Mouse (Mus musculus) heart, embryonic 16.5 days (tissue): Measurements from ENCODE around the gene Pmpca. TPM values are rescaled to one million over a fixed set of nuclear protein-coding genes. Genes with fewer than 3 reads are reported as not detected.

Source experiments
- ATAC-seq: fragments of 200-750 bp; cut with Nextera tagmentation; replicated peaks from 2 replicates; pipeline ENCODE4 v1.8.0; 2017; ENCODE audit warnings: moderate number of reproducible peaks; ENCODE audit not compliant: insufficient read depth, low FRiP score; ENCODE audit errors: extremely low read depth
- H3K27ac ChIP-seq: fragments of 300-500 bp; sonication (generic); 2 replicates; pipeline ENCODE4 v1.5.1; 2014; ENCODE audit warnings: mild to moderate bottlenecking, low read length, control low read depth, moderate library complexity
- H3K27me3 ChIP-seq: fragments of 300-500 bp; sonication (generic); 2 replicates; pipeline ENCODE4 v1.6.1; 2014; ENCODE audit warnings: low read length, mixed read lengths; ENCODE audit not compliant: control insufficient read depth, insufficient read depth
- H3K36me3 ChIP-seq: fragments of 300-500 bp; sonication (generic); 2 replicates; pipeline ENCODE4 v1.6.1; 2014; ENCODE audit not compliant: control insufficient read depth, insufficient read depth
- H3K4me1 ChIP-seq: fragments of 300-500 bp; sonication (generic); 2 replicates; pipeline ENCODE4 v1.6.1; 2014; ENCODE audit warnings: low read length, mixed read lengths; ENCODE audit not compliant: control insufficient read depth, insufficient read depth
- H3K4me2 ChIP-seq: fragments of 300-500 bp; sonication (generic); 2 replicates; pipeline ENCODE4 v1.6.1; 2014; ENCODE audit warnings: low read depth, mild to moderate bottlenecking, control low read depth, low read length
- H3K4me3 ChIP-seq: fragments of 300-500 bp; sonication (generic); 2 replicates; pipeline ENCODE4 v1.5.1; 2014; ENCODE audit warnings: mild to moderate bottlenecking, control low read depth, low read length
- H3K9ac ChIP-seq: fragments of 300-500 bp; sonication (generic); 2 replicates; pipeline ENCODE4 v1.6.1; 2014; ENCODE audit warnings: low read length, control low read depth
- H3K9me3 ChIP-seq: fragments of 300-500 bp; sonication (generic); replicated peaks from 2 replicates; pipeline ENCODE4 v1.6.1; 2016; ENCODE audit warnings: low read length; ENCODE audit not compliant: control insufficient read depth
- WGBS: fragments of 180-500 bp; shearing (Covaris S2); extraction: QIAGEN DNeasy Blood & Tissue Kit; methylation state at CpG from one replicate; pipeline ENCODE4 v1.1.7; 2014; 5-methylcytosine and 5-hydroxymethylcytosine counted together
- polyA plus RNA-seq: library from polyadenylated mRNA; unstranded; fragments of >200 nt; fragmentation: Nextera tagmentation; extraction: Ambion mirVana; gene quantifications from 2 replicates; pipeline ENCODE4 v1.2.1, GENCODE M21; 2015

Gene Pmpca
- polyA plus RNA-seq, 1 experiment from 2014 or later = 118 TPM

DNA sequence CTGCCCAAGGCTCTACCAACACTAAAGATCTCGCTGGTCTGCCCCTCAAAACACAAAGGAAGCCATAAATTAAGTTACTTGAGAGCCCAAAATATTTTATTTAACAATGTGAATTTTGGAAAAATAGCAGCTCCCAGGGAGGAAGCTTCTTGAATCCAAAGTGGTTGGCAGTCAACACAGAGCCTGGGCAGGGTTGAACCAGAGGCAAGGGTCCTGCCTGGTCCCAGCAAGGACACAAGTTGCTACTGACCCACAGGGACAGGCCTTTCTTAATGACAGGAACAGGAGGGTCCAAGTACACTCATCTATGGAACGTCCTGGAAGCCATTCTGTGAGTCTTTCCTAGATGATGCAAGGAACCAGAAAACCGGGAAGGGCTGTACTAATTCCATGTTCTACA is 20.2 kb downstream of the Pmpca start:
- no peak for ATAC-seq
- H3K4me2 ChIP-seq = peak overlapping the region; percentile 71

DNA sequence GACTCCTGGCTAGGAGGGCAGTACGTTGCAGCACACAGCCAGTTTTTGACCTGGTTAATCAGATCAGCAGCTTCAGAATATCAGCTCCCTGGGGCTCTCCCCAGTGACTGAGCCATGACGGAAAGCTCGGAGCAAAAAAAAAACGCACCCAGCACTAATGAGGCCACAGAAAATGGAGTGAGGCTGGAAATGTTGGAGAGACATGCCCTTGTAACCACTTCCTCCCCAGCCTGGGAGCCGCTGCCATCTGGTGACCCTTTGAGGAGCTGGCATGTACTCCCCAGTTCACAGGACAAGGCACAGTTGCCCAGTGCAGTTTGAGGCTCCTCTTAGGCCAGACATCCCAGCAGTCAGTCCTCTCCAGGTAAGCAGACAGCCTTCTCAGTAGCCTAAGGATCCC is 21.0 kb downstream of the Pmpca start:
- 68% methylated on average over 5 of the region's 5 CpGs for WGBS
- no peak overlapping the region for H3K4me2 ChIP-seq

More for the DNA sequence above, 20.2 kb downstream of the Pmpca start:
- Histone ChIP-seq H3K27me3 (no peaks in the 10 kb centered on the region), H3K4me3 (peak overlapping the region; percentile 90), H3K4me1 (peaks cover 33% of the 10 kb centered on the region), H3K9ac (no peak overlapping the region), H3K36me3 (peaks cover 16% of the 10 kb centered on the region), H3K9me3 (no peaks in the 10 kb centered on the region), H3K27ac (no peak overlapping the region)
- WGBS = 57% methylated on average over 3 of the region's 3 CpGs

DNA sequence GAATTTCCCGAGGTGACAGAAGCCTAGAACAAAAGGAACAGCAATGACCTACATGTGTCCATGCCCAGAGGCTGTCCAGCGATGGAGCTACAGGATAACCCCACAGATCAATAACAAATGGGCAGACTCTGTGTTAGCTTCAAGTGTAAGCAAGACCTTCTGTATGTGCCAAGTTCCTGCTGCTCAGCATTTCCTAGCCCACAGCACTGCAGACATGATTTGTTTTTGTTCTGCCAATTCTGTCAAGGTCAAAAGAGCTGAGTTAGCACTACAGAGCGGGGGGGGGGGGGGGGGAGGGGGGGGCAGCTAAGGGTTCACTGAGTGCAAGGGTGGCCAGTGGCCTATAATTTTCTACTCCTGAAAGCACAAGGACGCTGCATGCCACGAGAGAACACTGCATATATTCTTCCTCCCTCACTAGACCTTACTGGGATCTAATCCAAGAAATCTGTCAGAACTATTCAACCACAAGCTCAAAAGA is 21.8 kb downstream of the Pmpca start:
- H3K4me3 ChIP-seq = no peak overlapping the region
- ATAC-seq = no peak
- WGBS = 61% methylated on average over 4 of the region's 5 CpGs
- no peaks in the 10 kb centered on the region for H3K27me3 ChIP-seq
- H3K9ac ChIP-seq = no peak overlapping the region
- H3K27ac ChIP-seq = peak overlapping the region; percentile 49; the same call in 1 of the 2 replicates
- H3K4me1 ChIP-seq = peaks cover 30% of the 10 kb centered on the region
- H3K4me2 ChIP-seq = no peak overlapping the region
- no peaks in the 10 kb centered on the region for H3K9me3 ChIP-seq
- H3K36me3 ChIP-seq = peaks cover 27% of the 10 kb centered on the region

More for the DNA sequence above, 21.0 kb downstream of the Pmpca start:
- Histone ChIP-seq H3K4me1 (peaks cover 33% of the 10 kb centered on the region), H3K9ac (no peak overlapping the region), H3K4me3 (no peak overlapping the region), H3K27ac (no peak overlapping the region), H3K9me3 (no peaks in the 10 kb centered on the region), H3K27me3 (no peaks in the 10 kb centered on the region), H3K36me3 (peaks cover 19% of the 10 kb centered on the region)
- no peak for ATAC-seq

DNA sequence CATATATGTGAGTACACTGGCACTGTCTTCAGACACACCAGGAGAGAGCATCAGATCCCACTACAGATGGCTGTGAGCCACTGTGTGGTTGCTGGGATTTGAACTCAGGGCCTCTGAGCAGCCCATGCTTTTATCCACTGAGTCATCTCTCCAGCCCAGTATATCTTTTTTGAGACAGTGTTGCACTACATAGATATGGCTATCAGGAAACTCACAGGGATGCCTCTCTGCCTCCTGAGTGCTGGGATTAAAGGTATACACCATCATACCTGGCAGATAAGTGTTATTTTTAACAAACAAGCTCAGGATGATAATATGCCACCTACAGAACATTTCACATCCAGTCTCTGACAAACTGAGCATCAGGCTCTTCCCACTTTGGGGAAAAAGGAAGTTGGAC is 27.9 kb downstream of the Pmpca start:
- H3K27ac ChIP-seq = no peak overlapping the region
- H3K4me1 ChIP-seq = no peaks in the 10 kb centered on the region
- no peak for ATAC-seq
- no peak overlapping the region for H3K4me3 ChIP-seq
- peaks cover 43% of the 10 kb centered on the region for H3K36me3 ChIP-seq
- H3K27me3 ChIP-seq = no peaks in the 10 kb centered on the region
- no peaks in the 10 kb centered on the region for H3K9me3 ChIP-seq
- H3K4me2 ChIP-seq = no peak overlapping the region
- H3K9ac ChIP-seq = no peak overlapping the region

DNA sequence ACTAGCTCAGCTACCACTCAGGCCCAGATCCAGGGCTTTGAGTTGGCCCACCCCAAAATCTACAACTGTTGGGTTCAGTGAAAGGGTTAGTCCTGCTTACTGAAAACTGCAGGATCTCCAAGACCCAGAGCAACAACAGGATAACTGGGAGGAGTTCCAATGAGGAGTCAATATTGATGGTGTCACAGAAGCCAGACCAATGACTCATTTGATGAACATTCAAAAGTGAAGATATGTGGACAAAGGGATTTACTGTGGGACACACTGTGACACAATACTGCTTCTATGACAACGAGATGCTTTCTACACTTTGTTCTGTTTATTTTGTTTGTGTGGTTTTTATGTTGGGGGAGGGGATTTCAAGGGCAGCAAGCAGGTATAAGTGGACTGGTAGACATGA is 29.0 kb downstream of the Pmpca start:
- Histone ChIP-seq H3K9me3 (no peaks in the 10 kb centered on the region), H3K4me1 (no peaks in the 10 kb centered on the region)

DNA sequence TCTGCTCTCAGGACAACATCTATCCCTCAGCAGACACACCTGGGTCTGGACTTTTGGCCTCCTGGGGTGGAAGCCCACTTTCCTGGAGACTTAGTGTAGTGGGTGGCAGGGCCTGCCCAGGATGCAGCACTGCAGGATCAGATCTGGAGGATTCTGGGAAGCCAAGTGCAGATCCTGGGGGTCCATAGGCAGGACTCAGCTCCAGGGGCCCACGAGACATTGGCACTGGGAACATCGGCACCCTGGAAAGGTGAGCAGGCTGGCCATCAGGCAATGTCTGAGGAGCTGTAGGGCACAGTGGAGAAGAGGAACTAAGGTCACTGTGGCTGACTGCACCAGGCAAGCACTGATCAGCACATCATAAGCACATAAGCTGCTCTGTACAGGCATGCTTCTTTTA is 32.8 kb downstream of the Pmpca start:
- WGBS = 95% methylated on average over 2 of the region's 2 CpGs

More for the DNA sequence above, 29.0 kb downstream of the Pmpca start:
- Histone ChIP-seq H3K27me3 (no peaks in the 10 kb centered on the region), H3K27ac (no peak overlapping the region), H3K4me3 (no peak overlapping the region), H3K9ac (no peak overlapping the region), H3K4me2 (no peak overlapping the region), H3K36me3 (peaks cover 45% of the 10 kb centered on the region)
- 72% methylated on average over 1 of the region's 1 CpGs for WGBS
- ATAC-seq = no peak

DNA sequence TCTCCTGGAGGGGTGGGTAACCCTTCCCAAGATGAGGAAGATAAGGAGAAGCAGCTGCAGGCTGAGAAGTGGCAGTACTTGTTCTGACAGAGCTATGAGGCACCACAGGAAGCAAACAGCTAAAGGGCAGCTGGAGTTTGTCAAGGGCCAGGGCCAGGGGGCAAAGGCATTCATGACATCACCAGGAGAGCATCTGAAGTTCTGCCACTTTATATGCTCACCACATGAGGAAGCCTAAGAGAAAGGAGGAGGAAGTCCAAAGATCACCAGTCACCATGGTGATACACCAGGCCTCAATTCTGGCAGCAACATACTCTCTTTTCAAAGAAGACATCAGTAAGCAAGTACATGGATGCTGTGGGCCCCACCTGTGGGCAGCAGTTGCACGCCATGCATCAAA is 33.9 kb downstream of the Pmpca start:
- Histone ChIP-seq H3K9ac (no peak overlapping the region), H3K4me3 (no peak overlapping the region), H3K4me1 (no peaks in the 10 kb centered on the region), H3K27me3 (no peaks in the 10 kb centered on the region), H3K27ac (no peak overlapping the region), H3K9me3 (no peaks in the 10 kb centered on the region), H3K36me3 (peaks cover 69% of the 10 kb centered on the region), H3K4me2 (no peak overlapping the region)
- no peak for ATAC-seq
- 85% methylated on average over 1 of the region's 1 CpGs for WGBS

More for the DNA sequence above, 32.8 kb downstream of the Pmpca start:
- H3K4me3 ChIP-seq = no peak overlapping the region
- ATAC-seq = no peak
- no peaks in the 10 kb centered on the region for H3K9me3 ChIP-seq
- H3K36me3 ChIP-seq = peaks cover 64% of the 10 kb centered on the region
- H3K4me1 ChIP-seq = no peaks in the 10 kb centered on the region
- no peaks in the 10 kb centered on the region for H3K27me3 ChIP-seq
- no peak overlapping the region for H3K4me2 ChIP-seq
- no peak overlapping the region for H3K9ac ChIP-seq
- H3K27ac ChIP-seq = no peak overlapping the region

DNA sequence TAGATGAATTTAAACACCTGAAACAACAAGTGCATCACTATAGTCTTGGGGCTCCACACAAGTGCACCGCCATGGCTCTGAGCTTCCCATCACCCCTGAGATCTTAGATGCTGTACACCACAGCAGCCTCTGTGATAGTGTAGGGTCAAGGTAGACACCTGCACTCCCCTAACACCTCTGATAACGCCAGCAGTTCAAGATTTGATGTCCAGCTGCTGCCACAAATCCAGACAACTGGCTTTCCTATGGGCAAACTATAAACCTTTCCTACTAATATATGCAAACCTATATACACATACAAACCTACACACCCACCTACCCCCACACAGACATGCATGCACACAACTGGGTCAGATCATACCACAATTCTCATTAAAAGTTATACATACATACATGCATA is 35.4 kb downstream of the Pmpca start:
- no peak overlapping the region for H3K4me2 ChIP-seq
- no peak for ATAC-seq
- WGBS = 98% methylated on average over 2 of the region's 2 CpGs
- H3K4me3 ChIP-seq = no peak overlapping the region
- no peak overlapping the region for H3K27ac ChIP-seq
- H3K9ac ChIP-seq = no peak overlapping the region
- H3K36me3 ChIP-seq = peaks cover 77% of the 10 kb centered on the region
- H3K4me1 ChIP-seq = no peaks in the 10 kb centered on the region
- H3K9me3 ChIP-seq = no peaks in the 10 kb centered on the region
- H3K27me3 ChIP-seq = no peaks in the 10 kb centered on the region

DNA sequence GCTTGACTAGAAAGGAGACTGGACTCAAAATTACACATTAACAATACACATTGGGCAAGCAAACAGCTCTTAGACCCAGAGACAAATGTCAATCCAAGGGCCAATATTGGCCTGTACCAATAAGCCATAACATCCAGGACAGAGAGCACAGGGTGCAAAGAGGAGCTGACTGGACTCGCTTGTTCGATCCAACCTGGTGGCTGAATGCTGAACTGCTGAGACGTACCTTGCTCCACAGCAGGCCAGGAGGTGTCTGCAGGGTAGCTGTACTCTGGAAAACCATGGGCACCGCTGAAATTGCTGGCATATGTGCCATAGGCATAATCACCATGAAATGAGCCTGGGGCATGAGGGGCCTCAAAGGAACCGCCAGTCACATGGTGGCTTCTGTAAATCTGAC is 40.7 kb downstream of the Pmpca start:
- no peak overlapping the region for H3K27ac ChIP-seq
- peaks cover 67% of the 10 kb centered on the region for H3K36me3 ChIP-seq
- H3K4me1 ChIP-seq = no peaks in the 10 kb centered on the region
- H3K4me2 ChIP-seq = no peak overlapping the region
- H3K4me3 ChIP-seq = no peak overlapping the region
- no peaks in the 10 kb centered on the region for H3K27me3 ChIP-seq
- 95% methylated on average over 5 of the region's 5 CpGs for WGBS
- no peaks in the 10 kb centered on the region for H3K9me3 ChIP-seq
- no peak for ATAC-seq
- no peak overlapping the region for H3K9ac ChIP-seq
